Mouse (Mus musculus): ENCODE data around the gene Ccdc124.

The Ccdc124 gene

GRCm38 (mm10) chr8:70868559-70869198, 5.1 kb downstream of the Ccdc124 start:
- peak; percentile 78 for DNase-seq

- no peak for DNase-seq
Measured at GRCm38 (mm10) chr8:70866566-70866965, 7.2 kb downstream of the Ccdc124 start.

GRCm38 (mm10) chr8:70866001-70866520, 7.7 kb downstream of the Ccdc124 start:
- no peak for DNase-seq

GRCm38 (mm10) chr8:70865350-70866000, 8.3 kb downstream of the Ccdc124 start:
- peak; percentile 99 for DNase-seq

- peak; percentile 28 for DNase-seq
Measured at GRCm38 (mm10) chr8:70864712-70865221, 9.0 kb downstream of the Ccdc124 start.

GRCm38 (mm10) chr8:70863956-70864711, 9.6 kb downstream of the Ccdc124 start:
- peak; percentile 35 for DNase-seq

GRCm38 (mm10) chr8:70862824-70863641, 10.7 kb downstream of the Ccdc124 start, which contains the start of gene Kcnn1:
TSS of gene Kcnn1 (minus strand) at chr8:70863258.
- DNase-seq = no peak

- DNase-seq = no peak
Measured at GRCm38 (mm10) chr8:70857516-70857915, 16.2 kb downstream of the Ccdc124 start.

- peak; percentile 81 for DNase-seq
Measured at GRCm38 (mm10) chr8:70856541-70857197, 17.1 kb downstream of the Ccdc124 start.

GRCm38 (mm10) chr8:70856028-70856427, 17.7 kb downstream of the Ccdc124 start:
- no peak for DNase-seq

- no peak for DNase-seq
Measured at GRCm38 (mm10) chr8:70853863-70854262, 19.9 kb downstream of the Ccdc124 start.

- DNase-seq = no peak
Measured at GRCm38 (mm10) chr8:70852595-70853231, 21.0 kb downstream of the Ccdc124 start.

GRCm38 (mm10) chr8:70851837-70852236, 21.9 kb downstream of the Ccdc124 start:
- DNase-seq = no peak

- no peak for DNase-seq
Measured at GRCm38 (mm10) chr8:70850947-70851346, 22.8 kb downstream of the Ccdc124 start.

- DNase-seq = no peak
Measured at GRCm38 (mm10) chr8:70850132-70850845, 23.4 kb downstream of the Ccdc124 start.

GRCm38 (mm10) chr8:70849333-70849990, 24.3 kb downstream of the Ccdc124 start:
- no peak for DNase-seq

- no peak for DNase-seq
Measured at GRCm38 (mm10) chr8:70846371-70847154, 27.2 kb downstream of the Ccdc124 start.

GRCm38 (mm10) chr8:70845108-70845507, 28.6 kb downstream of the Ccdc124 start:
- DNase-seq = no peak

- peak; percentile 92 for DNase-seq
Measured at GRCm38 (mm10) chr8:70844523-70844922, 29.2 kb downstream of the Ccdc124 start.
